Mouse (Mus musculus) embryonic facial prominence, embryonic 14.5 days (tissue): ENCODE data around the gene Pde7b. TPM values are rescaled to one million over a fixed set of nuclear protein-coding genes. Genes with fewer than 3 reads are reported as not detected.

Source experiments
- ATAC-seq: fragments of 200-750 bp; cut with Nextera tagmentation; 2 replicates; pipeline ENCODE4 v1.8.0; 2017; ENCODE audit warnings: low read depth, moderate number of reproducible peaks, moderate TSS enrichment
- DNase-seq: peaks from one replicate; pipeline ENCODE4 v3.0.0-alpha.2; 2015; ENCODE audit warnings: low spot score
- H3K27ac ChIP-seq: fragments of 300-500 bp; sonication (generic); replicated peaks from 2 replicates; pipeline ENCODE4 v1.5.1; 2014; ENCODE audit warnings: low read depth, mild to moderate bottlenecking, low read length, moderate library complexity
- H3K27me3 ChIP-seq: fragments of 300-500 bp; sonication (generic); replicated peaks from 2 replicates; pipeline ENCODE4 v1.6.1; 2014; ENCODE audit warnings: low read length; ENCODE audit not compliant: control insufficient read depth, insufficient read depth
- H3K36me3 ChIP-seq: fragments of 300-500 bp; sonication (generic); 2 replicates; pipeline ENCODE4 v1.6.1; 2014; ENCODE audit warnings: low read length, mixed read lengths; ENCODE audit not compliant: control insufficient read depth, insufficient read depth
- H3K4me1 ChIP-seq: fragments of 300-500 bp; sonication (generic); 2 replicates; pipeline ENCODE4 v1.6.1; 2014; ENCODE audit warnings: antibody characterized with exemption, low read length; ENCODE audit not compliant: control insufficient read depth, insufficient read depth
- H3K4me2 ChIP-seq: fragments of 300-500 bp; sonication (generic); 2 replicates; pipeline ENCODE4 v1.6.1; 2014; ENCODE audit warnings: low read depth, mild to moderate bottlenecking, low read length, moderate library complexity, mixed read lengths
- H3K4me3 ChIP-seq: fragments of 300-500 bp; sonication (generic); 2 replicates; pipeline ENCODE4 v1.5.1; 2014; ENCODE audit warnings: low read depth, mild to moderate bottlenecking, low read length
- H3K9ac ChIP-seq: fragments of 300-500 bp; sonication (generic); 2 replicates; pipeline ENCODE4 v1.6.1; 2014; ENCODE audit warnings: low read depth, mild to moderate bottlenecking, low read length, moderate library complexity, mixed read lengths
- H3K9me3 ChIP-seq: fragments of 300-500 bp; sonication (generic); 2 replicates; pipeline ENCODE4 v1.6.1; 2016; ENCODE audit warnings: low read length; ENCODE audit not compliant: control insufficient read depth
- WGBS: fragments of 180-500 bp; shearing (Covaris S2); extraction: QIAGEN DNeasy Blood & Tissue Kit; methylation state at CpG from one replicate; pipeline ENCODE4 v1.1.7; 2014; 5-methylcytosine and 5-hydroxymethylcytosine counted together
- polyA plus RNA-seq: library from polyadenylated mRNA; unstranded; fragments of >200 nt; fragmentation: Nextera tagmentation; extraction: Ambion mirVana; gene quantifications from 2 replicates; pipeline ENCODE4 v1.2.1, GENCODE M21; 2014

Pde7b gene
- polyA plus RNA-seq, 1 experiment from 2014 or later: 8.8 TPM

DNA sequence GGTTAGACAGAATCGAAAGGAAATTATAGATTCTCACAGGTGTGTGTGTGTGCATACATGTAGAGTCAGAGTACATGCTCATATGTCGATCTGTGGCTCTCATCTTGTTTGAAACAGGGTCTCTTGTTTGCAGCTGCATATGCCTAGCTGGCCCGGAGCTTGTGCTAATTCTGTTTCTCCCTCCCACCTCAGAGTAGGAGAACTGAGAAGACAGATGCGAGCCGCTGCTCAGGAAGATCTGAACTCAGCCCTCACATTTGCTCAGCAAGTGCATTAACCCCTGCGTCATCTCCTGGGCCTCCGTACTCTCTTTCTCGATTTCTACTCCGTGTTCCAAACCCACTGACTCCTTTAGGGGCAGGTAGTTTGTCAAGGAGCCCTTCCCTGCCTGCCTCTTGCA, 25.0 kb downstream of the Pde7b start:
- no peak for DNase-seq
- Histone ChIP-seq H3K9ac (no peak overlapping the region), H3K4me2 (no peak overlapping the region), H3K9me3 (no peaks in the 10 kb centered on the region), H3K27ac (no peak overlapping the region; the same call in 1 of the 2 replicates), H3K4me1 (peaks cover 8% of the 10 kb centered on the region), H3K27me3 (no peaks in the 10 kb centered on the region), H3K36me3 (no peaks in the 10 kb centered on the region), H3K4me3 (no peak overlapping the region)
- ATAC-seq: no peak
- WGBS: 89% methylated on average over 9 of the region's 9 CpGs

- Histone ChIP-seq H3K27me3 (no peaks in the 10 kb centered on the region), H3K27ac (no peak overlapping the region), H3K4me1 (peaks cover 10% of the 10 kb centered on the region), H3K9me3 (no peaks in the 10 kb centered on the region), H3K4me2 (no peak overlapping the region), H3K36me3 (no peaks in the 10 kb centered on the region), H3K9ac (no peak overlapping the region), H3K4me3 (no peak overlapping the region)
- DNase-seq (no peak), ATAC-seq (no peak)
- 85% methylated on average over 11 of the region's 11 CpGs for WGBS
Measured at GRCm38 (mm10) chr10:20695637-20696036, 29.2 kb downstream of the Pde7b start.

DNA sequence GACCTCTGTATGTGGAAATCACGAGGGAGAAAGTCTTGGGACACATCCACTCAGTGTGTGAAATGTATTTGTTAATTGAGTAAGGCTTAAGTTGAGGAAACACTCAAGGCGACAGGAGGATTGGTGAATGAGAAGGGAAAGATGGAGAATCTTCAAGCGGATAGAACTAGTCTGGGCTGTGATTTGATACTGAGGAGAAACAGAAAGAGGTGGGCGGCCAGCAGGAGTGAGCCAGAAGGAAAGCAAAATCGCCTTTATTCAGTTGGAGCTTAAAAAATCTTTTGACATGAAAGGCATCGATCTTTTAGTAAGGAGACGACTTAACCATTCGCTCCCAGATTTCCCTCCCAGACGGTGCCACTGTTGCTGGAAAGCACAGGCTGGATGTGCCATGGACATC, 34.9 kb downstream of the Pde7b start:
- H3K9ac ChIP-seq: no peak overlapping the region
- no peaks in the 10 kb centered on the region for H3K9me3 ChIP-seq
- DNase-seq (no peak), ATAC-seq (no peak)
- H3K4me2 ChIP-seq: no peak overlapping the region
- no peak overlapping the region for H3K27ac ChIP-seq
- WGBS: 74% methylated on average over 9 of the region's 9 CpGs
- no peaks in the 10 kb centered on the region for H3K27me3 ChIP-seq
- no peaks in the 10 kb centered on the region for H3K36me3 ChIP-seq
- H3K4me3 ChIP-seq: no peak overlapping the region
- H3K4me1 ChIP-seq: peaks cover 5% of the 10 kb centered on the region

DNA sequence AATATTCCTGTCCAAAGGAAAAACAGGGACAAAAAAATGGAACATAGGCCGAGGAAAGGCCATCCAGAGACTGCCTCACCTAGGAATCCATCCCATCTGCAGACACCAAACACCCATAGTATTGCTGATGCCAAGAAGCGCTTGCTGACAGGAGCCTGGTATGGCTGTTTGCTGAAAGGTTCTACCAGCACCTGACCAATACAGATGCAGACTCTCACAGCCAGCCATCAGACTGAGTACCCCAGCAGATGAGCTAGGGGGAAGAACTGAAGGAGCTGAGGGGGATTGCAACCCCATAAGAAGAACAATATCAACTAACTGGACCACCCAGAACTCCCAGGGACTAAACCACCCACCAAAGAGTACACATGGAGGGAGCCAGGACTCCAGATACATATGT, 40.7 kb downstream of the Pde7b start:
- Histone ChIP-seq H3K4me2 (no peak overlapping the region), H3K9me3 (peaks cover 8% of the 10 kb centered on the region; the same call in 1 of the 2 replicates), H3K9ac (no peak overlapping the region), H3K27ac (no peak overlapping the region), H3K36me3 (no peaks in the 10 kb centered on the region), H3K4me1 (no peaks in the 10 kb centered on the region), H3K4me3 (no peak overlapping the region), H3K27me3 (no peaks in the 10 kb centered on the region)
- WGBS: 97% methylated on average over 2 of the region's 2 CpGs
- DNase-seq (no peak), ATAC-seq (no peak)

GRCm38 (mm10) chr10:20680986-20681385, 43.9 kb downstream of the Pde7b start:
- ATAC-seq (no peak), DNase-seq (no peak)
- no peaks in the 10 kb centered on the region for H3K4me1 ChIP-seq
- no peak overlapping the region for H3K4me2 ChIP-seq
- H3K4me3 ChIP-seq: no peak overlapping the region
- no peaks in the 10 kb centered on the region for H3K36me3 ChIP-seq
- no peak overlapping the region for H3K27ac ChIP-seq
- H3K27me3 ChIP-seq: no peaks in the 10 kb centered on the region
- peaks cover 8% of the 10 kb centered on the region; the same call in 1 of the 2 replicates for H3K9me3 ChIP-seq
- 95% methylated on average over 3 of the region's 3 CpGs for WGBS
- H3K9ac ChIP-seq: no peak overlapping the region

- Histone ChIP-seq H3K27me3 (no peaks in the 10 kb centered on the region), H3K9me3 (peaks cover 5% of the 10 kb centered on the region; the same call in 1 of the 2 replicates), H3K27ac (no peak overlapping the region), H3K4me3 (no peak overlapping the region), H3K9ac (no peak overlapping the region), H3K36me3 (no peaks in the 10 kb centered on the region), H3K4me2 (no peak overlapping the region), H3K4me1 (no peaks in the 10 kb centered on the region; the same call in 1 of the 2 replicates)
- WGBS: 59% methylated on average over 3 of the region's 3 CpGs
- ATAC-seq: no peak
- no peak for DNase-seq
Measured at GRCm38 (mm10) chr10:20675321-20675720, 49.6 kb downstream of the Pde7b start.

- ATAC-seq (no peak), DNase-seq (no peak)
- Histone ChIP-seq H3K4me1 (no peaks in the 10 kb centered on the region; the same call in 1 of the 2 replicates), H3K4me3 (no peak overlapping the region), H3K27ac (no peak overlapping the region), H3K4me2 (no peak overlapping the region), H3K36me3 (no peaks in the 10 kb centered on the region), H3K27me3 (no peaks in the 10 kb centered on the region), H3K9ac (no peak overlapping the region), H3K9me3 (peaks cover 5% of the 10 kb centered on the region; the same call in 1 of the 2 replicates)
- WGBS: 78% methylated on average over 4 of the region's 4 CpGs
Measured at GRCm38 (mm10) chr10:20673798-20674197, 51.1 kb downstream of the Pde7b start.

DNA sequence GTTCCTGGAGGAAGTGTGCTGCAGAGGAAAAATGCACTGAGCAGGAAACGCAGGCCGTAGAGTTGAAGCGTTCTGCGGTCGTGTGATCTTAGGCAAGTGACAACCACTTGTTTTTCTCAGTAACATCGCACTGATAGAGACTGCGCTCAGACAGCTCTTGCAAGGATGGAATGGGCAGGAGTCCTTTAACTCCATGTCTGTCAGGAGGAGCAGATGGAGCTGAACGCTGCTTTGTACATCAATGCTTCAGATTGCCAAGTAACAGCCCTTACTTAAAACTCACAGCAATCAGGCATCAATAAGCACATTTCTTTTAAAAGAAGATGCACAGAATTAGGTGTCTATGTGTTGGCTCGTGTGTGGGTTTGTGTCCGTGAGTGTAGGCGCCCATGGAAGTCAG, 52.3 kb downstream of the Pde7b start:
- no peak overlapping the region for H3K4me2 ChIP-seq
- DNase-seq (no peak), ATAC-seq (no peak)
- H3K27me3 ChIP-seq: no peaks in the 10 kb centered on the region
- peak overlapping the region; percentile 21; the same call in 1 of the 2 replicates for H3K27ac ChIP-seq
- no peaks in the 10 kb centered on the region; the same call in 1 of the 2 replicates for H3K4me1 ChIP-seq
- H3K9me3 ChIP-seq: peaks cover 5% of the 10 kb centered on the region; the same call in 1 of the 2 replicates
- no peak overlapping the region for H3K9ac ChIP-seq
- H3K4me3 ChIP-seq: no peak overlapping the region
- H3K36me3 ChIP-seq: no peaks in the 10 kb centered on the region
- 75% methylated on average over 11 of the region's 11 CpGs for WGBS

- Histone ChIP-seq H3K4me1 (no peaks in the 10 kb centered on the region; the same call in 1 of the 2 replicates), H3K9me3 (peaks cover 5% of the 10 kb centered on the region; the same call in 1 of the 2 replicates), H3K27me3 (no peaks in the 10 kb centered on the region), H3K9ac (no peak overlapping the region), H3K4me3 (no peak overlapping the region), H3K27ac (no peak overlapping the region), H3K36me3 (no peaks in the 10 kb centered on the region), H3K4me2 (no peak overlapping the region)
- no peak for DNase-seq
- no peak for ATAC-seq
- WGBS: 74% methylated on average over 5 of the region's 5 CpGs
Measured at GRCm38 (mm10) chr10:20671621-20672020, 53.3 kb downstream of the Pde7b start.
